Mouse (Mus musculus) right cerebral cortex, adult 18-20 months (tissue): ENCODE measurements around the gene C2cd4a.

Experiments used
- DNase-seq: peaks from one replicate; pipeline ENCODE4 v3.0.0; 2022; ENCODE audit warnings: mixed read lengths

The C2cd4a gene

DNA sequence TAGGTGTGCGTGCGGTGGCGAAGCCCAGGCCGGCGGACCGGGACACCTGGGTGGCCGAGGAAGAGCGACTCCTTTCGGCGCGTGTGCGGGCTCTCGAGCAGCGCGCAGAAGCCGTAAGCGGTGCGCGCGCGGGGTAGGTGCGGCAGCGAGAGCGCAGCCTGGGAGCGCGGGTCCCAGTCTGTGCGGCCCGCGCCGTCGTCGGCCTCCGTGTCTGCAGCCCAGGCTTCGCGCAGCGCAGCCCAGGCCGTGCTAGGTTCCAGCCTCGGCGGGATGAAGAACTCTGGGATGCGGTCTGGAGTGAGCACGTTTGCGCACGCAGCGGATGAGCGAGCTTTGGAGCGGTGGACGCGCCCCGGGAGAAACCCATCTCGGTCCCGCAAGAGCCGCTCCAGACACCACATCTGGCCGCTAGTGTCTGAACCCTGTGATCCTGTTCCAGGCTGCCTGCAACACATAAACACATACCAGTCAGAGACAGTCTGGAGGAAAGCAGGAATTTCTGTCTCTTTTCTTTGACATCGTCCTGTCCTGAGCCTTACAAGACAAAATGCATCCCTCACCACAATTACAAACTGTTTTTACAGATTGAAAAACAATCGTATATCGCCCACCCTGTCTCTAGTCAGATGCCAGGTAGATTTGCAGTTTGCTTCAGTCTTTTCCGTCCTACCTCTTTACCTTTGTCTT is 628 bp downstream of the C2cd4a start:
- no peak for DNase-seq

DNA sequence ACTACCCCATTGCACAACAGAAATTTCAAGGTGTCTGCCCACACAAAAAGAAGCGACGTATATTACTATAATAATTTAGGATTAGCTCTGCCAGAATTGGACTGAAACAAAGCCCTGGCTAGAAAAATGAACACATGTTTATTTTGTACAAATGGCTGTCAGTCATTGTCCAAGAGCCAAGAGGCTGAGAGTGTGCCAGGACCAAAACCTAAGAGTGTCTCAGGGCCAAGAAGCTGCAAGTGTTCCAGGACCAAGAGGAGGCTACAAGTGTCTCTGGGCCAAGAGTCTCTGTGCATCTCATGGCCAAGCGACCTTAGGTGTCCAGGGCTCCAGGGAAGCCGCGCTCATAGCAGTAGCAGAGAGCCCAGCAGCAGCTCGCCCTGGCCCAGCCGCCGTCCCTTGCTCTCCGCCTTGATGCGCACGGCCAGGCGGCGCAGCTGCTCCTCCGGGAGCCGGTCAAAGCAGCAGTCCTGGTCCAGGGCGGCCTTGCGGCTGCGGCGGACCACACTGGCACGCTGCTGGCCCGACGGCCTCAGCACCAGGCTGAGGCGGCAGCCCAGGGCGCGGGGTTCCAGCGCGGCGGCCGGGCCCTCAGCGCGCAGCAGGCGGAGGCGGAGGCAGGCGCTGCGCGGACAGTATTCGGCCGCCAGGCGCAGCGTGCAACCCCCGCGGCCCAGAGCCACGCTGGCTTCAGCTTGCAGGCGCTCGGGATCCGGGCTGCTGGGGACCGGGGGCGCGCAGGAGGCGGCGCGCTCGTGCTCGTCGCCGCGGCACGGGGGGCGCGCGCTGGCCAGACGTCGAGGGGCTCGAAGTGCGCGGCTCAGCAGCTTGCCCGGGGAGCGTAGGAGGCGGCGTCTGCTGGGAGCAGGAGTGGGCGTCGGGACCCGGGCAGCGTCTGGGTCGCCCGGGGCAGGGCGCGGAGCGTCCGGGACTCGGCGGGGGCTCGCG is 1.4 kb downstream of the C2cd4a start:
- DNase-seq: peak; percentile 66

DNA sequence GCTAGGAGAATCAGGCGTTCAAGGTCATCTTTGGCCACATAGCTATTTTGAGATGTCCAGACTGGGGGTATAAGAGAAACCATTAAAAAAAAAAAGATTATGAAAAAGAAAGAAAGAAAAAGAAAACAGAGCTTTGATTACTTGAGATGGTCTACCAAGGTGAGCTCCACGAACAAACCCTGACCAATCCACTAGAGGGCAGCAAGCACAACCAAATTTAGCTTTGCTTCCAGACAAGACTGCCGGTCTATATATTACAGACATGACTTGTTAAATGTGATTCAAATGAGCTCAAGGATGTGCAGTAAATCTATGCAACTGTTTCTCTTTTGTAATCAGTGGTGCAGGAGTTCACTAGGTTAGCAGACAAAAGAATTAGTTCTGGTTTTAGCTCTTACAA is 3.9 kb downstream of the C2cd4a start:
- DNase-seq: peak; percentile 47

DNA sequence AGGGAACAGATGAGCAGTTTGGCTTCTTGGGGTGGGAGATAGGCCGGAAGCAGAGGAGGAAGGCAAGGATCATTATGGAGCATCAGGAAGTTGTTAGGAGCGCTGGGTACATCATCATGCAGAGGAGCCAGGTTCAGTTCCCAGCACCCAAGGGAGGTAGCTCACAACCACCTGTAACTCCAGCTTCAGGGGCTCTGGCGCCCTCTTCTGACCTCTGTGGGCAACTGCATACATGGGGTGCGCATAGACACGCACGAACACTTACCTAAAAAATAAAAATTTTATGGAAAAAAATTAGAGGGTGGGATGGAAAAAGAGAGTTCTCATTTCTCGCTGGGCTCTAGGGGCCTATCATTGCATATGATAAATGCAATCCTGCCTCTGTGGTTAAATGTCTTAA is 6.6 kb downstream of the C2cd4a start:
- no peak for DNase-seq

DNA sequence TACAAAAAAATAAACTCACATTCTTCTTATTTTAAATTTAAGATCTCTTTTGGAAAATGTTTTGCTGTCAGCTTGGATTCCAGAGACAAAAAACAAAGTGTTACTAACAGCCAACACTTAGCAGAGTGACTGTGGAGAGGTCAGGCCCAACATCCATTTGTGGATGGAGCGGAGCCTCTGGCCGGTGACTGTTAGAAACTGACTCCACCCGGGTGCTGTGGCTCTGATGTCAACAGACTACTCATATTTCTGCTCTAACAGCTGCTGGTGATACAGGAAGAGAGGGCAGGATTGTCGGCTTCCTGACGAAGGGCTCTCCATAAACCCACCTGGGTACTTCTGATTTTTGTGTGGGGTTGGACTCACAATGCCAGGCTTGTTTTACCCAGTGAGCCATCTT is 9.0 kb downstream of the C2cd4a start:
- no peak for DNase-seq

DNA sequence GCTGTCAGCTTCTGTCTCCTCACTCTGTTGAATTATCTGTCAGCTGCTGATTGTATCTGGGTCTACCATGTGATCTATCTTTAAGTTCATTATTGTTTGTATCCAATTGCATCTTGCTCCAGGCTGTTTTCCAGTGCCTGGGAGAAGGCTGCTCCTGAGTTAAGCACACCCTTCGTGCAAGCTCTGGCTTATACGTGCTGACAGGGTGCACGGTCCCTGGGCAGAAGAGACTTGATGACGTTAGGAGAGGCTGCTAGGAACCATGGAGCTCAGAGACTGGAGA is 13.5 kb downstream of the C2cd4a start:
- DNase-seq: no peak

DNA sequence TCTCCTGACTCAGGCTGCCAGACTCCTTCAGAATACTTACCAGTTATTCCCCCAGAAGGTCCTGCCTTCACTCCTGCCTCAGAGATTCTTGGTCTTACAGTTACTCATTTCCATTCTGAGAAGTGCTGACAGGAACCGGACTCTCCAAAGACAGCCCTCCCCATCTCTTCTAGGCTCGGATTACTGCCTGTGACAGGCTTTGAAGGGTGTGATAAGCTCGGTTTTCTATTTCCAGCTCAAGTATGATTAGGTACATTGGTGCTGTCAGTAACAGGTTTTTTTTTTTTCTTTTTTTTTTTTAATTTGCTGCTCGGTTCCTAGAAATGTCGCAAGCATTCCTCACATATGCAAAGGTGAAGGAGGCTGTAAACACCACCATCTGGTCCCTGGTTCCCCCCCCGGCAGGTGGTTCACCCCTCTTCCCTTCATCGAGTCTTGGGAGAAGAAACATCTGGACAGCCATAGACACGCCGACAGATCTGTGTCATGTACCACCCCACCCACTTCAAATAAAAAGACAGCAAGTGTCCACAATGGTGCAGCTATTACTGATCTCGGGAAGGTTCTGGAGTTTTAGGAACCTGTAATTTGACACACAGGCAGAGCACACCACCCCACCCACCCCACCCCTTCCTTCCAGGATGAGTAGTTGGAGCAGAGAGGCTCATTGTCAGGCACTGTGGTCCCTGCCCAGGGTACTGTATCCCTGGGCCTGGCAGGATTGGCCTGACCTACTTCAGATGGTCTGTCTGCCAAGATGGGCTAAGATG is 14.0 kb downstream of the C2cd4a start:
- no peak for DNase-seq

DNA sequence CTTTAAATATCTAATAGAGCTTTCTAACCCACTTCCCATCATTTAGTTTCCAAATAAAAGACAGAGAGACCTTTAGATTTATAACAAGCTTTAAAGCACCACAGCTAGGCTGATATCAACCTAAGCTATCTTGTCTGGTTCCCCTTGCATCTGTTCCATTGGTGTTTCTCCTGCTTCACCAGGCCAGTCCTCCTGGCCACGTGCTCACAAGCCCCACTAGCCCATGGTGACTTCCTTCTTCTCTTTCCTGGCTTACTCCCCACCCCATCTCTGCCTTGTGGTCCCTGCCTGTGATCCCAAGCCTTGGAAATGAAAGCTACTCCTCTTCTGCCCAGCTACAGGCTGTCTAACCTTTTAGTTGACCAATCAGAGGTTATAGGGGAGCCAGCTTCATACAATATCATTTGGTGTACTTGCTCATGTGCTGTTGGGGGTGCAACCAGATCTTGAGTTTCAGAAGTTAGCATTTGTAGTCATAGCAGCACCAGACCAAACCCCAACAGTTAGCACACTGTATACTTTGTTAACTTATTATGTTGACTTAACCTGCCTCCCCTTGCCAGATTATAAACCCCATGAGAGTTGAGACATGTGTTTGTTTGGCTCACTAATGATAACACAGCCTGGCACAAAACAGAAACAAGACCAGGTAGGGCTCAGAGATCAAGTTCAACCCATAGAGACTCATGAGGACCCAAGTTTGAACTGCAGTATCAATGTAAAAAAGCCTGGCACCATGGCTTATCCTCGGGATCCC is 15.8 kb downstream of the C2cd4a start:
- DNase-seq: no peak

DNA sequence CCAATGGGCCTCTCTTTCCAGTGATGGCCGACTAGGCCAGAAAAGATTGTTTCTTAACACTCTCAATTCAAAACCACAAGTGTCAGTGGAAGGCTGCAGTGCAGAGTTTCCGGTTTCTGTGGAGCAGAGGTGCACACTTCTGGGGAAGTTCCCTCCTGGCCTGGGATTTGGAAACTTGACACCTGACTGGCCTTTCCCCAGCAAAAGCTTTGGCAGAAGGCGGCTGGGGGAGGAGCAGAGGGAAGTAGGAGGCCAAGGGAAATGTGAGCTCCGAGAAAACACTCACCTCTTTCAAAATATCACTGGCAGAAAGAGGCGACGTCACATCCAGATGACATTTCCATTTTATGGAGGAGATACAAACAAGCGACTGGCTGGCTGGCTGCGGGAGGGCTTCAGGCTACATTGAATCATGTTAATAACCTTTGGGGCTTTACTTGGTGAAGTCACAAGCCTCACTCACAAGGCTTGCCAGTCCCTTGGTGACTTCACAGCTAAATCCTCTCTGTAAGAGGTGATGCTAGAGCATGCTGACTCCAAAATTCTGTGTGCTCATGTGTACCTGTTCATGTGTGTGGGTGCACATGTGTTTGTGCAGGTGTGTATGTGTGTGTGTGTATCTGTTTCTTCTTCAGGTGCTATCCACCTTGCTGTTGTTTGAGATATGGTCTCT is 18.3 kb downstream of the C2cd4a start:
- no peak for DNase-seq

DNA sequence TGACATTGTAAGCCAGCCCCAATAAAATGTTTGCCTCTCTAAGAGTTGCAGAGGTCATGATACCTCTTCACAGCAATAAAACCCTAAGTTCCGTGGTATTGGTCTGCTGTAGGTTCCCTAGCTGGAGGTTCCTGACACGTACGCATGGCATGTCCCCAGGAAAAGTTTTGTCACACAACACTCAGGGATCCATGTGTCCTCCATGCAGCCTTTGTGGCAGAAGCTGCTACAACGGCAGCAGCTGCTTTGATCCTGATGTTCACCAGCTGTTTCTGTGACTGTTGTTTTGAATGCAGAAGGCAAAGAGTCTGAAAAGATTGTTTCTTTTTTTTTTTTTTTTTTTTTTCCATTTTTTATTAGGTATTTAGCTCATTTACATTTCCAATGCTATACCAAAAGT is 19.0 kb downstream of the C2cd4a start:
- no peak for DNase-seq

DNA sequence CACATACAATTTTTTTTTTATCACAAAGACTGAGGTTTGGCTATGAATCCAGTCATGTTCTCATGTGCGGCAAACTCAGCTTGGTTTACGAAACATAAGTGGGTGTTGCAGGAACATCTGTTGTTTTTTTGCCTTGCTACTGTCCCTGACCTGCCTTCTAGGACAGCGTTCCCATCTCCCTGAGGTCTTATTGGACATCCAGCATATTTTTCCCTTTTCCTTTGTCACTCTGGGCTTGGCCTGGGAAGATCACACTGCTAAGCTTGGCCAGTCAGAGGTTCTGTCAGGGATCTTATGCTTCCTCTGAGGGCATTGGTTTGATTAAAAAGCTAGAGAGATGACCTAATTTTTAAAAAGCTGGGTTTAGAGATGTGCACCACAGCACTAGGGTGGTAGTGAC is 21.0 kb downstream of the C2cd4a start:
- DNase-seq: no peak

DNA sequence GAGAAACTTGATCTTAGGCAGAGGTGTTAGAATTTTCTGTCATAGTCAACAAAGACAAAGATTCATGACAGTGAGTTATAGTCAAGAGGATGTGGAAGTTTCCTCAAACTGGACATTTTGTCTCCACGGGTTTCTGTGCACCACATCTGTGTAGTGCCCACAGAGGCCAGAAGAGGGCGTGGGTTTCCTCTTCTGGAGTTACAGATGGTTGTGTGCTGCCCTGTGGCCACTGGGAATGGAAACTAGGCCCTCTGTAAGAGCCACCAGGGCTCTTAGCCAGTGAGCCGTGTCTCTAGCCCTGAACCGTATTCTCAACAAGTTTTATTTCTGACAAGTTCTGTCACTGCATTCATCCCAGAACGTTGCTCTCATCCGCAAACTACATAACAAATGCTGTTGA is 21.6 kb downstream of the C2cd4a start:
- DNase-seq: no peak

DNA sequence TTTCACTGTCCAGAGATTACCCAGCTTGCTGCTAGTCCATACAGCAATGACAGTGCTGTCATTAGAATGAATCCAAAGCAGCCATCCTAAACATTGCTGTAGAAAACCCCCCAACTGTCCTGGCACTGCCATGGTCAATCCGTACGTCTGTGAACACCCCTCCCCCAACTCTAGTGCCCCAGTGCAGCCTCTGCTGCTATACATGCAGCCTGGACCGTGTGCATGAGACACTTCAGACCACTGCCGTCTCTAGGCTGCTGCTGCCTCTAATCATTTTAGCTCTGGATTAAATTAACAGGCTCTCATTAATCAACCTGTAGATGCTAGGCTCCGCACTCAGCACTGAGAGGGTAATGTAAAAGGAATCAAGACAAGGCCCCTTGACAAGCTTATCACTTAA is 25.1 kb downstream of the C2cd4a start:
- DNase-seq: no peak

DNA sequence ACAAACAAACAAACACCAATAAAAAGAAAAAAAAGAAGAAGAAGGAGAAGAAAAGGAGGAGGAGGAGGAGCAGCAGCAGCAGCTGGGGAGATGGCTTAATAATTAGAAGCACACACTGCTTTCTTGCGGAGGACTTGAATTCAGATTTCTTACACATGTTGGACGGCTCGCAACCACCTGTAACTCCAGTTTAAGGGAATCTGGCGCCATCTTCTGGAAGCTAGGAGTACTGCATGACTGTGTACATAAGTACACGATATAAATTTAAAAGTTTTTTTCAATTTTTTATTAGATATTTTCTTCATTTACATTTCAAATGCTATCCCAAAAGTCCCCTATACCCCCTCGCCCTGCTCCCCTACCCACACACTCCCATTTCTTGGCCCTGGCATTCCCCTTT is 29.9 kb downstream of the C2cd4a start:
- peak; percentile 32 for DNase-seq

DNA sequence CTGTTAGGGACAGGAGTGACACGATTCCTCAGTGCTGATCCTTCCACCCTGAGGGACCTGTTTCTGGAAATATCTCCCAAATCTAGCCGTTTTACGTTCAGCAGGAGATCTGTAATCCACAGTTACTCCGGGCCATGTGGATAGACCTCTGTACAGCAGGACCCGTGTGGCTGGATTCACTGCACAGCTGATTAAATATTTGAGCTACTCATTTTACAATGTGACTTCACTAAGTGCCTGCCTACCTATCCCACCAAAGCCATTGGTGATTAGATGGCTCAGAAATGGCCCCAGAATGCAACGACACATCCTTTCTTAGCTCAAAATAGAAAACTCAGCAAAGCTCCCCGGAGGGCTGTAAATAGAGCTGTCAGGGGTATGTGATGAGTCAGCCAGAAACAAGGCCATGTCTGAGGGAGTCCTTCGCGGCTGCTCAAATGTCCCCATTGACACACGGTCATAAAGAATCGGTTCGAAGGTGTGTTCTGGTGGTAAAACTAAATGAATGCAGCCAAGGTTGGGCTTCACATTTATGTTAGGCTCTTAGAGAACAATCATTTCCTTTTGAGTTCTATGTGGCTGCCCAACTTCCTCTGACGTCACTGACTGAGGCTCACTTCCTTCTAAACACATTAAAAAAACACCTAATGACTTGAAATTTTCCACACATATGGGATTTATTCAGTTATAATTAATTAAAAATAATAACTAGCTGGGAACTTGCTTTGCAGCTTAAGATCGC is 32.9 kb downstream of the C2cd4a start:
- no peak for DNase-seq

DNA sequence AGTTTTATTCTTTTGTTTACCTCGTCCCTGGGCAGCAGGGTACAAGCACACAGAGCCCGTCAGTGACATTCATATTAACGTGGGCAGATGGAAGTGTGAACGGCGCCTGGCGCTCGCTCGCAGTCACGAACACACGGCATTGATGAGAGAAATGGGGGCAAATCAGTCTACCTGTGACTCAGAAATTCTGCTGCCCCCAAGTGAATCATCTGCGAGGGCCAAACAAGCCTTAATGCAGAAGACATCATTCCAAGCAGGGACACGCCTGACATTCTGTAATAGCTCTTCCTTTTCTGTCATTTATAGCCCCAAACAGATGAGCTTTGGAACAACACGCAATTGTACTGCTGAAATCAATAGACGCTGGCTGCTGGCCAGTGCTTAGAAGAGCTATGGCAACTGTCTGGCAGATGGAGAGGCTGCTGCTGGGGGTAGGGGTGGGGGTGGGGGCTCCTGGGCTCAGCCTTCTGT is 36.9 kb downstream of the C2cd4a start:
- peak; percentile 55 for DNase-seq

DNA sequence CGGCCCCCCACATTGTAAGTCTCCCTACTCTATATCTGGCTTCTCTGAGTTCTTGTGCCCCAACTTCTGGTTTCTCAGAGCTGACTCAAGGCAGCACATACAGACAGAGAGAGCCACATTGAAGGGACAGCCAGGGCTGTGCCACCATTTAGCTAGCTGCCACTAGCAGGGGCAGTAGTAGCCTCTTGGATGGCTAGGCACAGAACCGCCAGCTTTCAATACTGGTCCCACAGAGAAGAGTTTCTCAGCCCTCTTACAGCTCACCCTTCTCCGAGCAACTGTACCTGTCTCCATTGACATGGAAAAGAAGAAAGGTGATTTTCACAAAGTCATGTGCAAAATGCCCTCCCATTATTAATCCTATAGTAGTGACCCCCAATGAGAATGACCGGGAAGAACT is 37.5 kb downstream of the C2cd4a start:
- DNase-seq: no peak

DNA sequence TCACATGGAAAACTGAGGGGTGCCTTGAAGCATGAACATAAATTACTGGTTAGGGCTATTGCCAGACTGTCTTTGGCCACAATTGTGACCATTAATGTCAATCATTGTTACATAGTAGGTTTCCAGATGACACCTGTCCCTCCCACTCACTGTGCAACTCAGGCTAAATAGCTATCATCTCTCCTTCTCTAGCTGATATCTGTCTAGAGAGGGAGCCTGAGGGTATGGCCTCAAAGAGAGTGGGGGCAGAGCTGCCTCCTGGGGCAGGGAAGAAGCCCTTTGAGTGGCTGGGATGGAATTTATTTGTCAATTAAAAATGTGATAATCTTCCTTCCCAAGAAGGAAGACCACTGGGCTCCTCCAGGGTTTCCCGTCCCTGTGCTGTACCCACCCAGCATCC is 37.9 kb downstream of the C2cd4a start:
- no peak for DNase-seq

DNA sequence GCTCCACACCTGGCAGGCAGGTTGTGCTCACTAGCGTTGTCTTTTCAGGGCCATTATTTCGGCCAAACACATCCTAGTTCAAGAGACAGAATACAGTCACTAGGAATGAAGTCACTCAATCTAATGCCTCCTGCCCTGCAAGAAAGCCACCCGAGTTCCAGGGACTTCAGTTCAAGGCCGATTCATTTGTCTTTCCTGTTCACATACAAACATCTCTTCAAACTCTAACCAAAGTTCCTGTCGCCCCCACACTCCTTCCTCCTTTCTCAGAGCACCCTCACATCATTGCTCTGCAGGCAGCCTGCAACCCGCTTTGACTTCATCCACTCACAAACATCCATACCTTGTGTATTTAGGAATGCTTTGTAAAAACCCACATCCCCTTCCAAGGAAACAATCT is 38.6 kb downstream of the C2cd4a start:
- DNase-seq: no peak

DNA sequence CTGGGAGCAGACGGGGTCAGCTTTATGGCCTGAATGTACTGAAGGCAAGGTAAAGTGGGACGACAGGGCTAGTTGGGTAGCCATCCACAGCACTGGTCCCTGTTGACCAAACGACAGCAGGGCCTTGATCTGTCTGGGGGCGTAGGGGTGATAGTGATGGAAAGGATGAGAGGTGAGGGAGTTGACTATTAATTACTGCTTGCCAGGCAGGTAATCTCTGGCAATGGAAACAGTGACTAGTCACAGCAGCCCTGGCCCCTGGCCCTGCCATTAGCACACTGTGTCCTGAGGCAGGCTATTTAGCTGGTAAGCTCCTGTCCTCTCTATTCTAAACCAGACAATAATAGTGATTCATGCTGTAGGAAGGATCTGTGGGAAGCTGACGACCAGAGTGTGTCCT is 39.7 kb downstream of the C2cd4a start:
- no peak for DNase-seq

DNA sequence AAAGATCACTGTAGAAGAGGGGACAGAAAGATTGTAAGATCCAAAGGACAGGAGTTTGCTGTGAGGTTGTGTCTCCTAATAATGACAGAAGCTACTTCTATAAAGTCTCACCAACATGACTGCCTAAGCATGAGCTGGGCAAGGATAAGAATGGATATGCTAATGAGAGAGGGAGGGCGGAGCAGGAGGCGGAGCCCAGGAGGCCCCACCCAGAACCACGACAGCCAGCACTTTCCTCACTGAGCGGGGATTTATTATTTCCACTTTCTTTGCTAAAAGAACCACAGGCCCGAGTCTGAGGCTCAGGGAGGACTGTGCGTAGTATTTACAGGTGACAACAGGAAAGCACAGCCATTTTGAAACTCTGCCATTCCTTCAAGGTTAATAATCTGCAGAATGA is 44.5 kb downstream of the C2cd4a start:
- DNase-seq: no peak

DNA sequence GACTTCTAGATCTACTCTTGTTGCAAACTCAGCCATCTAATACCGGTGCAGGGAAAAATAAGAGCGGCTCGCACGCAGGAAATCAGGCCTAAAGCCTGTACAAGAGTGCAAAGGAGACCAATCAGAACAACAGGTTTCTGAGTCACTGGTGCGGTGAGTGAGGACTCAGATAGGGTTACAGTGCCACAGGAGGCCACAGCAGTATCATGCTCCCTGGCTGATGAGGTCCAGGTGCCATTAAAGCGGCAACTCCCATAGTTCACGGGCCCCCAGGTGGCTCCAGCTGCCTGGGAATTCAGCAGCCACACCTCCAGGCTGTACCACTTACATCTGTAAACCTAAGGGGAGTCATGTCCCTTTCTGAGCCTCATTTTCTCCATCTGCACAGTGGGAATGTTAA is 45.8 kb downstream of the C2cd4a start:
- DNase-seq: no peak
